ENCODE assay signal across 9 mouse cellular contexts in genomic region chr2:35619532-35619931, GRCm38 (mm10).
DNase-seq lines count a peak whose midpoint lies in the region; ATAC-seq and TF ChIP-seq lines count a peak whose summit lies in the region.
"Had no signal": no experiment of that assay in that cellular context is flagged by ENCODE, and none has a peak within 500 bp of the region (broad histone marks: within the 10 kb centered on the region; RNA-seq: fewer than 3 reads in every experiment).

No protein-coding gene starts in this region.

- H3K9ac ChIP-seq in intestine, embryonic 15.5 days: 0 out of 2 replicates have a peak overlapping the region, but pooled peaks have one; percentile 26
- H3K9ac ChIP-seq in stomach, embryonic 14.5 days (replicated peaks; ENCODE audit: low read depth, low read length): no peak overlapping the region
- H3K9ac ChIP-seq: midbrain, embryonic 12.5 days had no signal

- peak overlapping the region; percentile 61; the same call in 1 of the 2 replicates for H3K4me2 ChIP-seq in intestine, embryonic 15.5 days (replicated peaks)
- peak overlapping the region; percentile 39 for H3K4me2 ChIP-seq in stomach, embryonic 14.5 days (replicated peaks; ENCODE audit: low read depth, low read length)

- no peaks in the 10 kb centered on the region for H3K9me3 ChIP-seq in intestine, embryonic 15.5 days
- no peaks in the 10 kb centered on the region for H3K9me3 ChIP-seq in stomach, embryonic 14.5 days (ENCODE audit: control insufficient read depth, low read depth, low read length)
- H3K9me3 ChIP-seq: midbrain, embryonic 12.5 days had no signal

- intact Hi-C loops in left cerebral cortex, postnatal 4 days (cut with DNase I): no loop called here
- intact Hi-C loops in left cerebral cortex, adult 2 months (cut with DNase I): no loop called here

- H3K4me3 ChIP-seq in left cerebral cortex, adult 2 months: no peak overlapping the region
- no peak overlapping the region for H3K4me3 ChIP-seq in intestine, embryonic 15.5 days (replicated peaks)
- H3K4me3 ChIP-seq in stomach, embryonic 14.5 days (ENCODE audit: low read depth, low read length): no peak overlapping the region

- peaks cover 79% of the 10 kb centered on the region for H3K4me1 ChIP-seq in intestine, embryonic 15.5 days (replicated peaks)
- peaks cover 53% of the 10 kb centered on the region for H3K4me1 ChIP-seq in stomach, embryonic 14.5 days (ENCODE audit: control insufficient read depth, insufficient read depth, low read length)

- H3K27ac ChIP-seq in left cerebral cortex, adult 2 months: no peak overlapping the region
- peak overlapping the region; percentile 74 for H3K27ac ChIP-seq in intestine, embryonic 15.5 days
- peak overlapping the region; percentile 74 for H3K27ac ChIP-seq in stomach, embryonic 14.5 days (ENCODE audit: low read length)

- TF ChIP-seq CTCF in left cerebral cortex, adult 2 months (IDR thresholded peaks at IDR 0.05): no peak

- 24% methylated on average over 2 of the region's 2 CpGs for WGBS in intestine, embryonic 15.5 days
- 35% methylated on average over 2 of the region's 2 CpGs for WGBS in stomach, embryonic 14.5 days

- no peaks in the 10 kb centered on the region for H3K27me3 ChIP-seq in intestine, embryonic 15.5 days (replicated peaks)
- H3K27me3 ChIP-seq in stomach, embryonic 14.5 days (ENCODE audit: control insufficient read depth, insufficient read depth, low read length): no peaks in the 10 kb centered on the region

- DNase-seq in adrenal gland, postnatal 25 days: peak; percentile 29
- no peak for DNase-seq in adrenal gland, postnatal 4 days (ENCODE audit: low spot score in 2 of 2)
- DNase-seq in left cerebral cortex, postnatal 4 days: peak; percentile 70
- no peak for DNase-seq in left cerebral cortex, adult 2 months (ENCODE audit: extremely low spot score in 1 of 2, low spot score in 2 of 2)
- DNase-seq in frontal cortex, postnatal 25 days (ENCODE audit: low spot score in 2 of 2): no peak

- no peaks in the 10 kb centered on the region for H3K36me3 ChIP-seq in intestine, embryonic 15.5 days
- H3K36me3 ChIP-seq in stomach, embryonic 14.5 days (ENCODE audit: control insufficient read depth, insufficient read depth, low read length): no peaks in the 10 kb centered on the region
- H3K36me3 ChIP-seq: midbrain, embryonic 12.5 days had no signal

- no peak for ATAC-seq in intestine, embryonic 15.5 days
- ATAC-seq in stomach, embryonic 14.5 days (ENCODE audit: insufficient number of reproducible peaks, insufficient read depth, low FRiP score, low read depth): no peak
- no peak for ATAC-seq in monocyte, adult 5-6 weeks (replicated peaks; ENCODE audit: insufficient number of reproducible peaks, low FRiP score, low TSS enrichment, poor library complexity, severe bottlenecking)

Comparison
In these comparisons a context has a peak if more than half of its experiments do, and no peak if none do; other contexts are left out.
1. DNase-seq: peak in adrenal gland, postnatal 25 days (single experiment) and left cerebral cortex, postnatal 4 days (single experiment); none in adrenal gland, postnatal 4 days (0 of 2), left cerebral cortex, adult 2 months (0 of 2) and frontal cortex, postnatal 25 days (0 of 2).